Mouse (Mus musculus): ENCODE data around the gene Hipk1.

- TF ChIP-seq POLR2A (IDR thresholded peaks at IDR 0.05; ENCODE audit: insufficient read length, low read depth), result no peak
- no peak for TF ChIP-seq MYOG (IDR thresholded peaks at IDR 0.05; ENCODE audit: control insufficient read depth in 1 of 3, insufficient read depth in 1 of 3, insufficient read length in 2 of 3, low read depth in 2 of 3)
- no peak for TF ChIP-seq MAX (IDR thresholded peaks at IDR 0.05; ENCODE audit: low read depth)
- no peak for TF ChIP-seq USF1 (IDR thresholded peaks at IDR 0.05; ENCODE audit: low read depth)
- no peak for TF ChIP-seq CEBPB (IDR thresholded peaks at IDR 0.05; ENCODE audit: insufficient read depth, poor library complexity, severe bottlenecking)
- no peak for TF ChIP-seq REST (IDR thresholded peaks at IDR 0.05; ENCODE audit: insufficient read depth, insufficient read length)
- TF ChIP-seq TCF3 (IDR thresholded peaks at IDR 0.05; ENCODE audit: insufficient read length, low read depth), result no peak
- no peak for TF ChIP-seq TCF12 (IDR thresholded peaks at IDR 0.05; ENCODE audit: insufficient read depth, poor library complexity, severe bottlenecking)
- no peak for TF ChIP-seq E2F4 (IDR thresholded peaks at IDR 0.05; ENCODE audit: insufficient read depth)
- no peak for TF ChIP-seq POLR2AphosphoS2 (IDR thresholded peaks at IDR 0.05; ENCODE audit: insufficient read length, low read depth)
- TF ChIP-seq MYOD1 (IDR thresholded peaks at IDR 0.05; ENCODE audit: control insufficient read depth in 1 of 3, insufficient read length in 2 of 3, low read depth in 2 of 3), result no peak
- TF ChIP-seq SRF (IDR thresholded peaks at IDR 0.05; ENCODE audit: control insufficient read depth, insufficient read length, low read depth), result no peak
Observed at GRCm38 (mm10) chr3:103799507-103799906, 8.1 kb upstream of the Hipk1 start.

All from myocyte (in vitro differentiated cells).